Mouse (Mus musculus): ENCODE measurements around the gene Gpr33. TPM values are rescaled to one million over a fixed set of nuclear protein-coding genes. Genes with fewer than 3 reads are reported as not detected.

Gene Gpr33
- polyA plus RNA-seq, 1 experiment from 2014 or later, result not detected

DNA sequence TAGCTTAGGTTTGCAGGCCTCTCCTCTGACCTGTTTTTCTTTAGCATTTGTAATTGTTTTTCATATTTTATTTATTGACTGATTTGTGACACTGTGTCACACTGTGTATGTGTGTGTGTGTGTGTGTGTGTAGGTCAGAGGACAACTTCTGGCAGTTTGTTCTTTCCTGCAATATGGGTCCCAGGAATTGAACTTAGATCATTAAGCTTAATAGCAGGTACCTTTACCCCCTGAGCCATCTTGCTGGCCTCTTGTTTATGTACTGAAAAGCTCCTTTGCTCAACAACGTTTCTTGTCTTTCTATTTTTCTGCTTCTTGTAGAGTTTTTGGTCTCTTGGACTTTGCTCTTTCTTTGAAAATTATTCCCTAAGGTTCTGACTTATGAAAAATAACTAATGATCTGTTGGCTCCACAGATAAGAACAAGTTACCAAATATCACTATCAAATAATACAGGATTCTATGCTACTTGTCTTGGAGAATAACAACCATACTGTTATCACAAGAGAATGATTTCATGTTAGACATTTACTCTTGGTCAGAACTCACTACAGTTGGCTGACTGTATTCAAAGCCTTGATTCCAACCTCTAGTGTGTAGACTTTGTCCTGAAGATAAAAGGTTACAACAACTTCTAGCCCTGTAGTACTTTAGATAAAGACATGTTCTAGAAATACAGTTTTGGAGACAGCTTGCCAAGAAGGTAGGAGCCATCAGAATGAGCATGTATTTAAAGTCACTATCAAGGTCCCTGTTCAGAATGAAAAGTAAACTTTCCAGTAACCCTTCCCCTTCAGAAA lies 31.9 kb downstream of the Gpr33 start:
- Histone ChIP-seq H3K9ac (ENCODE audit: low read depth, low read length) (no peak overlapping the region), H3K36me3 (ENCODE audit: control insufficient read depth, insufficient read depth) (peaks cover 3% of the 10 kb centered on the region; the same call in 1 of the 2 replicates), H3K4me3 (ENCODE audit: low read depth, low read length) (no peak overlapping the region), H3K4me2 (ENCODE audit: low read depth, low read length) (no peak overlapping the region), H3K27me3 (ENCODE audit: control insufficient read depth, insufficient read depth, low read depth, low read length) (no peaks in the 10 kb centered on the region), H3K4me1 (ENCODE audit: control insufficient read depth, low read depth, low read length) (peaks cover 3% of the 10 kb centered on the region), H3K9me3 (replicated peaks; ENCODE audit: control insufficient read depth, low read length) (no peaks in the 10 kb centered on the region), H3K27ac (ENCODE audit: low read length) (no peak overlapping the region)
- ATAC-seq (ENCODE audit: low read depth), result no peak
- 79% methylated on average over 1 of the region's 1 CpGs for WGBS (ENCODE audit: insufficient replicate concordance)

DNA sequence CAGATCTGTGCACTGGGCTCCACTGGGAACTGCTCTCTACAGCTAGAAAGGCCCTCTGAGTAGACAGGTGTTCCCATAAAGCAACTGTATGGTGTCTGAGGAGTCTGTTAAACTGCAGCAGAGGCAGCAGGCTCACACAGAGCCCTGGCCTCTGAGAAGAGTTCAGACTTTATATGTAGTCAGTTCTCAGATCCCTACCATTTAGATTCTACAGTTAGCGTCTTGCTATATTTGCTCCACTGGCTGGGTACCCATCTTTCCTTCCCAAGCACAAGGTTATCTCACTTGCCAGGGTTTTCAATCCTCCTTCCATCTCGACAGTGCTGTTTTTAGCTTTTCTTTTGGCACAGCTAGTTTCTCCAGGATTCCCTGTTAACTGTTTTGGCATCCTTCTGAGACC lies 37.2 kb downstream of the Gpr33 start:
- ATAC-seq (ENCODE audit: low read depth), result no peak
- Histone ChIP-seq H3K9me3 (replicated peaks; ENCODE audit: control insufficient read depth, low read length) (no peaks in the 10 kb centered on the region), H3K4me3 (ENCODE audit: low read depth, low read length) (no peak overlapping the region), H3K27me3 (ENCODE audit: control insufficient read depth, insufficient read depth, low read depth, low read length) (no peaks in the 10 kb centered on the region), H3K36me3 (ENCODE audit: control insufficient read depth, insufficient read depth) (0 out of 2 replicates have a peak, but pooled peaks cover 3% of the 10 kb centered on the region), H3K27ac (ENCODE audit: low read length) (no peak overlapping the region), H3K4me2 (ENCODE audit: low read depth, low read length) (no peak overlapping the region), H3K9ac (ENCODE audit: low read depth, low read length) (no peak overlapping the region), H3K4me1 (ENCODE audit: control insufficient read depth, low read depth, low read length) (no peaks in the 10 kb centered on the region)
- 73% methylated on average over 2 of the region's 2 CpGs for WGBS (ENCODE audit: insufficient replicate concordance)

DNA sequence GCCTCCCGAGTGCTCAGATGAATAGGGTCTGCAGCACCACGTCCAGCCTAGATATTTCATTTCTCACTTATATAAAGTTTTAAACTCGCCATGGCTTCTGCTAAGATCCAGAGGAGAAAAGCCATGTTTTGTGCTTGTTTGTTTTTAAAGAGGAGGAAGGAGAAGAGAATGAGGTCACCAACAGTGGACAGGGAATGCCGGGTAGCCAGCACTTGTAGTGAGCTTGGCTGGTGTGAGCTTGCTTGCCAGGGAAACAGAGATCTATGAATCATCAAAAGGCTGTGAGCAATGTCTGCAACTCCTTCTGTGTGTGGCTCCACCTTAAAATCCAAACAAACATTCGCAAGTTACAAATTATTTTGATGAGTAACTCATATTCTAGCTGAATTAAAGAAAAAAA lies 39.3 kb downstream of the Gpr33 start:
- Histone ChIP-seq H3K4me3 (ENCODE audit: low read depth, low read length) (no peak overlapping the region), H3K4me1 (ENCODE audit: control insufficient read depth, low read depth, low read length) (no peaks in the 10 kb centered on the region), H3K9me3 (replicated peaks; ENCODE audit: control insufficient read depth, low read length) (no peaks in the 10 kb centered on the region), H3K27ac (ENCODE audit: low read length) (no peak overlapping the region), H3K27me3 (ENCODE audit: control insufficient read depth, insufficient read depth, low read depth, low read length) (no peaks in the 10 kb centered on the region), H3K36me3 (ENCODE audit: control insufficient read depth, insufficient read depth) (no peaks in the 10 kb centered on the region), H3K4me2 (ENCODE audit: low read depth, low read length) (no peak overlapping the region), H3K9ac (ENCODE audit: low read depth, low read length) (no peak overlapping the region)
- 65% methylated on average over 5 of the region's 5 CpGs for WGBS (ENCODE audit: insufficient replicate concordance)
- ATAC-seq (ENCODE audit: low read depth), result no peak

DNA sequence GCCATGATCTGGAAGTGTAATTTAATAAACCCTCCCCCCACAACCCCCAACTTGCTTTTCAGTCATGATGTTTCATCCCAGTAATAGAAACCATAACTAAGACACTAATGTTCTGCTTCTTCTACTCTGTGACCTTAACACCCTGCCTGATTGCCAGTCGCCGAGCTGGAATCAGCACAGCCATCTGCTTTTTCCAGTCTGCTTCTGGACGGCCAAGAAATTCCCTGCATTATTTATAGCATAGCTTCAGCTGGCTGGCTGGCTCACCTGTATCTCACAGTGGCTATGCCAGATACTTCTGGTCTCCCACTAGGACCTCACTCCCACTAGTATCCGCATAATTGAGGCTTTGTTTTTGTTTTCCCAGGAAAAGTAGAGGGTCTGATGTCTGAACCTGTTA lies 42.0 kb downstream of the Gpr33 start:
- H3K9me3 ChIP-seq (replicated peaks; ENCODE audit: control insufficient read depth, low read length), result no peaks in the 10 kb centered on the region
- no peak overlapping the region for H3K27ac ChIP-seq (ENCODE audit: low read length)
- no peaks in the 10 kb centered on the region for H3K4me1 ChIP-seq (ENCODE audit: control insufficient read depth, low read depth, low read length)
- no peak overlapping the region for H3K4me2 ChIP-seq (ENCODE audit: low read depth, low read length)
- no peaks in the 10 kb centered on the region for H3K36me3 ChIP-seq (ENCODE audit: control insufficient read depth, insufficient read depth)
- H3K4me3 ChIP-seq (ENCODE audit: low read depth, low read length), result no peak overlapping the region
- H3K9ac ChIP-seq (ENCODE audit: low read depth, low read length), result no peak overlapping the region
- no peak for ATAC-seq (ENCODE audit: low read depth)
- no peaks in the 10 kb centered on the region for H3K27me3 ChIP-seq (ENCODE audit: control insufficient read depth, insufficient read depth, low read depth, low read length)
- 61% methylated on average over 4 of the region's 4 CpGs for WGBS (ENCODE audit: insufficient replicate concordance)

DNA sequence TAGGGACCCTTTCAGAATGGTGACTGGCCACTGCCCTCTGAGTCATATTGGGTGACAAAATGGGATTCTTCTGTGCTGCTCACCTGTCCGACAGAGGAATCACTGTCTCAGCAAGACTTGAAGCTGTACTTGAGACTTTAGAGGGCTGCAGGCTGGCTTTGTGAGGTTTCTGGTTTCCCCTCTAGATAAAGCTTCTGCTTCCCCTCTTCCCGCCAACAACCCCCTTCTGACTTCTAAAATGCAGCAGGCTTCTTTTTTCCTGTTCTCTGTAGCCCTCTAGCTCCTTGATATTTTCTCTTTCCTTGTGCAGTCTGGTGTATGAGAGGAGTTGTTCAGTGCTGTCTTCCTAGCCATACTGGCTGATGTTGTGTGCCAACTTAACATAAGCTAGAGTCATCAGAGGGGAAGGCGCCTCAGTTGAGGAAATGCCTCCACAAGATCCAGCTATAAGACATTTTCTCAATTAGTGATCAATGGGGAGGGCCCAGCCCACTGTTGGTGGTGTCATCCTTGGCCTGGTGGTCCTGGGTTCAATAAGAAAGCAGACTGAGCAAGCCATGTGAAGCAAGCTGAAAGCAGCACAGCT lies 42.6 kb downstream of the Gpr33 start:
- Histone ChIP-seq H3K9ac (ENCODE audit: low read depth, low read length) (no peak overlapping the region), H3K4me2 (ENCODE audit: low read depth, low read length) (no peak overlapping the region), H3K9me3 (replicated peaks; ENCODE audit: control insufficient read depth, low read length) (no peaks in the 10 kb centered on the region), H3K36me3 (ENCODE audit: control insufficient read depth, insufficient read depth) (no peaks in the 10 kb centered on the region), H3K27me3 (ENCODE audit: control insufficient read depth, insufficient read depth, low read depth, low read length) (no peaks in the 10 kb centered on the region), H3K4me1 (ENCODE audit: control insufficient read depth, low read depth, low read length) (no peaks in the 10 kb centered on the region), H3K4me3 (ENCODE audit: low read depth, low read length) (no peak overlapping the region), H3K27ac (ENCODE audit: low read length) (no peak overlapping the region)
- ATAC-seq (ENCODE audit: low read depth), result no peak
- 28% methylated on average over 3 of the region's 3 CpGs for WGBS (ENCODE audit: insufficient replicate concordance)

DNA sequence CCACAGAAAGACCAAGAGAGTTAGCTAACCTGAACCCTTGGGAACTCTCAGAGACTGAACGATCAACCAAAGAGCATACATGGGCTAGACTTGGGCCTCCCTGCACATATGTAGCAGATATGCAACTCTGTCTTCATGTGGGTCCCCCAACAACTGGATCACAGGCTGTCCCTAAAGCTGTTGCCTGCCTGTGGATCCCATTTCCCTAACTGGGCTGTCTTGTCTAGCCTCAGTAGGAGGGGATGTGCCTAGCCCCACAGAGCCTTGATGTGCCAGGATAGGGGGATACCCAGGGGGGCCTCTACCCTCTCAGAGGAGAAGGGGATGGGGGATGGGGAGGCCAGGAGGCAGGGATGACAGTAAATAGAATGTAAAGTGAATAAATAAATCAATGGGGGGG lies 44.2 kb downstream of the Gpr33 start:
- Histone ChIP-seq H3K36me3 (ENCODE audit: control insufficient read depth, insufficient read depth) (no peaks in the 10 kb centered on the region), H3K9ac (ENCODE audit: low read depth, low read length) (no peak overlapping the region), H3K27ac (ENCODE audit: low read length) (no peak overlapping the region), H3K27me3 (ENCODE audit: control insufficient read depth, insufficient read depth, low read depth, low read length) (no peaks in the 10 kb centered on the region), H3K9me3 (replicated peaks; ENCODE audit: control insufficient read depth, low read length) (no peaks in the 10 kb centered on the region), H3K4me3 (ENCODE audit: low read depth, low read length) (no peak overlapping the region), H3K4me2 (ENCODE audit: low read depth, low read length) (no peak overlapping the region), H3K4me1 (ENCODE audit: control insufficient read depth, low read depth, low read length) (no peaks in the 10 kb centered on the region)
- WGBS (ENCODE audit: insufficient replicate concordance), result 59% methylated on average over 1 of the region's 1 CpGs
- no peak for ATAC-seq (ENCODE audit: low read depth)

DNA sequence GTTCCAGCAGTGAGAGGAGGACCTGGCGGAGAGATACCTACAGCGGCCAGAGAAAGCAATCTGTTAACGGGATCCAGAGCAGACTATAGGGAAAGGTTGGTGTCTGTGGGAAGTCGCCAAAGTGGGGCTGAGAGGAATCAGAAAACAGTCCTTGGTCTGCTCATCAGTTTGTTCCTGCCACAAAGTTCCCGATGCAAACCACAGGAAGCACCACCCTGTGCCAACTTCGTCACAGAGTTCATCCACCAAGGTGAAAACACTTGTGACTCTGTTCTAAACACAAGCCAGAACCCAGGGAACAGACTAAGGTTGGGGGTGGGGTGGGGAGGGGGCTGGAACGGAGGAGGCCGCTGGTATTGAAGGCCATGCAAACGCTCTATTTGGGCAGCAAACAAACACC lies 51.3 kb downstream of the Gpr33 start:
- Histone ChIP-seq H3K9ac (ENCODE audit: low read depth, low read length) (no peak overlapping the region), H3K9me3 (replicated peaks; ENCODE audit: control insufficient read depth, low read length) (peaks cover 3% of the 10 kb centered on the region; the same call in 1 of the 2 replicates), H3K36me3 (ENCODE audit: control insufficient read depth, insufficient read depth) (no peaks in the 10 kb centered on the region), H3K27ac (ENCODE audit: low read length) (no peak overlapping the region), H3K4me2 (ENCODE audit: low read depth, low read length) (no peak overlapping the region), H3K27me3 (ENCODE audit: control insufficient read depth, insufficient read depth, low read depth, low read length) (no peaks in the 10 kb centered on the region), H3K4me3 (ENCODE audit: low read depth, low read length) (no peak overlapping the region), H3K4me1 (ENCODE audit: control insufficient read depth, low read depth, low read length) (no peaks in the 10 kb centered on the region)
- no peak for ATAC-seq (ENCODE audit: low read depth)
- 50% methylated on average over 9 of the region's 9 CpGs for WGBS (ENCODE audit: insufficient replicate concordance)

DNA sequence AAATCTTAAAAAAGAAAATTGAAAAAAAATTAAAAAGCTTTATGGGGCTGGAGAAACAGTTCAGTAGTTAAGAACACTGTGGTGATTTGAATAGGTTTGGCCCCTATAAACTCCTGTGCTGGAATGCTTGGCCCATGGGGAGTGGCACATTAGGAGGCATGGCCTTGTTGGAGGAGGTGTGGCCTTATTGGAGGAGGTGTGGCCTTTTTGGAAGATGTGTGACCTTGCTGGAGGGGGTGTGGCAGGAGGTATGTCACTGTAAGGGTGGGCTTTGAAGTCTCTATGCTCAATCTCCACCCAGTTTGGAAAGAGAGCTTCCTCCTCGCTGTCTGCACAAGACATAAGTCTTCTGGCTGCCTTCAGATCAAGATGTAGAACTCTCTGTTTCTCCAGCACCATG lies 53.5 kb downstream of the Gpr33 start:
- no peak for ATAC-seq (ENCODE audit: low read depth)

More for the DNA sequence above, 53.5 kb downstream of the Gpr33 start:
- 74% methylated on average over 1 of the region's 1 CpGs for WGBS (ENCODE audit: insufficient replicate concordance)
- H3K9ac ChIP-seq (ENCODE audit: low read depth, low read length), result no peak overlapping the region
- H3K9me3 ChIP-seq (replicated peaks; ENCODE audit: control insufficient read depth, low read length), result peaks cover 3% of the 10 kb centered on the region; the same call in 1 of the 2 replicates
- H3K4me1 ChIP-seq (ENCODE audit: control insufficient read depth, low read depth, low read length), result peaks cover 8% of the 10 kb centered on the region
- H3K27ac ChIP-seq (ENCODE audit: low read length), result no peak overlapping the region
- no peaks in the 10 kb centered on the region for H3K27me3 ChIP-seq (ENCODE audit: control insufficient read depth, insufficient read depth, low read depth, low read length)
- H3K4me2 ChIP-seq (ENCODE audit: low read depth, low read length), result no peak overlapping the region
- no peaks in the 10 kb centered on the region for H3K36me3 ChIP-seq (ENCODE audit: control insufficient read depth, insufficient read depth)
- H3K4me3 ChIP-seq (ENCODE audit: low read depth, low read length), result no peak overlapping the region

Measured in liver, embryonic 16.5 days (tissue).